Mouse (Mus musculus) CD8-positive naive resting alpha-beta T cell, adult 2 months (primary cell): ENCODE measurements around the gene Rfx4.

ENCODE experiments used
- DNase-seq, 2 experiments: peaks; one replicate each; pipeline ENCODE4 v3.0.0; 2022; ENCODE audit warnings: low read depth in 2 of 2, low spot score in 2 of 2

The Rfx4 gene

GRCm38 (mm10) chr10:84950384-84950783, 194.5 kb downstream of the Rfx4 start:
- DNase-seq: no peak

- DNase-seq: no peak
Observed at GRCm38 (mm10) chr10:84954236-84954635, 198.4 kb downstream of the Rfx4 start.
